Mouse (Mus musculus): ENCODE data around the gene Prpf6.

The Prpf6 gene

DNA sequence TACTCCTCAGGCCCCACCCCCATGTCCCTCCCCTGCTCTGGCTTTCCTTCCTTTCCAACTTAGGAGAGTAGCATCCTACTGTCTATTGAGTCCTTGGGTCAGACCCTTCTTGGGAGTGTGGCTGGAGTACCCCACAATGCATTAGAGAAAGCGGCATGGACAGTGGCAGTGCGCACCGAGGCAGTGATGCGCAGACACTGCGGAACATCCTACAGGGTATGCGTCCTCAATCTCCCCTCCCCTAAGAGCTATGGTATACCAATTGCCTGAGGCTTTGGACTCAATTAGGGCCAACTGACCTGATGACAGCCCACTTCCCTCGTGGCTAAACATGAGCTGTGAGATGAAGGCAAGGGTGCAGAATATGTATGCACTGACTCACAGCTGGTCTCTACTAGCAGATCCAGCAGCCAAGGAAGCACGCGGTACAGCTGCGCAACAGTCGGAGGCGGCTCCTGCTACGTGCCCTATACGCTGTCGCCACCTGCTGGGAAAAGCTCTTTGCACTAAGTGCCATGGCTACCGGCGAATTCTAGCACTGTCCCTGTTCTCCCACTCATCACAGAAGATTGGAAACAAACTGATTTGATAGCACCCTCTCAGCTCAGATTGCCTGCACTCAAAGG is 67.4 kb downstream of the Prpf6 start:
- peak; percentile 73 to 84 for DNase-seq

DNA sequence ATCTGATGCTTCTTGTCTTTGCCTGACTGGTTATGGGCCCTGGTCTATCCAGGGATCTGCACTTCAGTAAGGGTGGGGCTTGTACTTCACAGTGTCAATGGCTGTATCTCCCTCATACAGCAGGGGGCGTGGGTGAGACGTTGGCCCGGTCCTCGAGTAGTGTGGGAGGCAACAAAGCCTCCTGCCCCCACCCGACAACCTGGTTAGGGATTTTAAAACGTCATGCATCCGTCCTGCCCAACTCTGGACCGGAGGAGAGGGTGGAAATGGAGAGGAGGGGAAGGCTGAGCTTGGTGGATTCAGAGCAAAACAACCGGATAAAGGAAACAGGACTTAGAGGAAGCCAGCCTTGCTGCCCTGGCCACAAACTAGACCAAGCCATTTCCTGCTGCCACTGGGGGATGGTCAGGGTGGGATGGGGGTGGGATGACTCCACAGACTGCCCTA is 68.0 kb downstream of the Prpf6 start:
- peak; percentile 93 for DNase-seq

DNA sequence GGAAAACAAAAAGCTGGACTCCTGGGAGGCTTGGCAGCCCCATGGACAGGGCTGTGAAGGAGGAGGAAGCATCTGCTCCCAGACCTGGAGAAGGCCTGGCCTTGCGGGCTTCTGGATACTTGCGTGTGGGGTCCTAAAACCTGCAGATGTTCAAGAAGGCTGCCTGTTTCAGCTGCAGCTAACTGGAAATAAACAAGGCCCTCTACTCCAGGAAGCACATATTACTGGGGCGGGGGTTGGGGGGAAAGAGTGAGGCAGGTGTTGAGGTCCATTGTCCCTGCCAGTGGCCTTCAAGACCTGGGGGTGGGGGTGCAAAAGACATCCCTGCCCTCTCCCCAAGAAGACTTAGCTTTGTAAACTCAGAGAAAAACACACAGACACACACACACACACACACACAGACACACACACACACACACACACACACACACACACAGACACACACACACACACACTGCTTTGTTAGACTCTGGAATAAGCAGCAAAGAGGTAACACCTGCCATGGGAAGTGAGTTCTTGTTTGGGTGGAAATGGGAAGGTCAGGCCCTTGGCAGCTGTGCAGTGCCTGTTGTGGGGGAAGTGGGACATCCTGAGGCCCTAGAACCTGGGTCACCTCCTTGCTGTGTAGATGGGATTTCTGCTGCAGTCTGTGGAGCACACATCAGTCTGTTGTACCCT is 71.1 kb downstream of the Prpf6 start:
- peak; percentile 63 to 66 for DNase-seq

DNA sequence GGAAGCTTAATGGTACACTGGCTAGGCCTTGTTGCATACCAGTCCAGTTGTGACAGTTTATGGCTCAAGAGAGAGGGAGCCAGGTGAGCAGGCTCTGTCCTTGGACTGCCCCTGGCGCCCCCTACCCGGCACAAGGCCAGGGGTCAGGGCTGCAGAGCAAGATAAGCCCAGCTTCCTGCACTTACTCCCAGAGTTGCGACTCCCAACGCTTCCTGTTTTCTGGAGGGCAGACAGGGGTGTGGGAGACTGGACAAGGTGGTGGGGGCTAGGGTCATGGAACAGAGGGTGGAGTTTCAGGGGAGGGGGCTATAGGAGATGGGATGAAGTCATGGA is 71.6 kb downstream of the Prpf6 start:
- DNase-seq = peak; percentile 79 to 85

DNA sequence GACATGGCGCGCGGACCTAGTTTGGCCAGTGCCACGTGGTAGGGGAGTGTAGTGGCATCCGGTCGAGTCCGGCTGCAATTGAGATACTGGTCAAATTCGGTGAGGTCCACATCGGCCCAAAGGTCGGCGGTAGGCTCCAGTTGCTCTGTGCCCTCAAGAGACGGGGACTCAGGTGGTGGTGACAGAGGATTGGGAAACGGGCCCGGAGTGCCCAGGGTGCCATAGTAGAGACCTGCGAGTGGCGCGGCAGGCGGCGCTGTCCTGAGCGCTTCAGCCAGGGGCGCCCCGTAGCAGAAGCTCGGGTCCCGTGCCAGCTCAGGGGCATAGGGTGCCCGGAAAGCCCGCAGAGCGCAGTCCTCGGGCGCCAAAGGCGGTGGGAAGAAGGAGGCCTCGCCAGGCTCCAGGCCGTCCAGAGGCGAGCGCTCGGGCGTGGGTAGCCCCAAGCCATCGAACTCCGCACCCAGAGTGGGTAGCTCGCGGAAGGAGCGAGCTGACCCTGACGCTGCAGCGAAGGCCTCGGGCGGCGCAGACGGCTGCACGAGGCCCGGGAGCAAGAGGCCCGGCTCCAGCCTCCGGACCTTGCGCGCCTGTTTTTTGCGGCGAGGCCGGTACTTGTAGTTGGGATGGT is 78.7 kb downstream of the Prpf6 start:
- DNase-seq = peak; percentile 22 to 51

DNA sequence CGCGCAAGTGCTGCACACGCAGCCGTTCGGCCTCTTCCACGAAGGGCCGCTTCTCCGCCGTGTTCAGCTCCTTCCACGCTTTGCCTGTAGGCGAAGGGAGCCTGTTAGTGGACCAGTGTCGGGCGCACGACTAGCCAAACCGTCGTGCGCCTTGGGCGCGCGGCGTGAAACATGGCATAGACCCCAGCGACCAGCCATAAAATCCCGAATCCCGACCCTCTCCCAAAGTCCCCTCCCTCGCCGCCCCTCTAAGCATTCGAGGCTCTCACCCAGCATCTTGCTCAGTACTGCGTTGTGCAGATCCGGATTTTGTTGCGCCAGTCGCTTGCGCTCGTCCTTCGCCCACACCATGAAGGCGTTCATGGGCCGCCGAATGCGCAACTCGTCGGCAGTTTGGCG is 79.2 kb downstream of the Prpf6 start:
- DNase-seq = no peak

DNA sequence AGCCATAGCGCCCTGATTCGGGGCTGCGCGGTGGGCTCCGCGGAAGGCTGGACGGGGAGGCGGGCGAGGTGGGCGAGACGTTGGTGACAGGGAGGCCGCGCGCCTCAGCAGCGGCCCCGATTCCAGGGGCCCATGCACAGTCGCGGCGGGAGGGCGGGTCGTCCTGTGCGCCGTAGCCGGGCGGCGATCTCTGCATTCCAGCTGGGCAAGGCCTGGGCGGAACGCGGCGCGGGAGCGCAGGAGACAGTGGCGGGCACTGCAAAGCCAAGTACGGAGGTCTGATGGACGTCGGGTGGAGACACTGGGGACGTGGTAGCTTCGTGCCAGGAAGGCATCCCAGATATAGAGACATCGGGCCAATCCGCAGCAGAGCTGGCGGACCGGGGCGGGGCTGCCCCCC is 79.7 kb downstream of the Prpf6 start, which contains the start of gene Sox18:
Sox18 (minus strand) TSS at position 315 of the 400 bp plus-strand sequence.
- DNase-seq = peak; percentile 75 to 83

DNA sequence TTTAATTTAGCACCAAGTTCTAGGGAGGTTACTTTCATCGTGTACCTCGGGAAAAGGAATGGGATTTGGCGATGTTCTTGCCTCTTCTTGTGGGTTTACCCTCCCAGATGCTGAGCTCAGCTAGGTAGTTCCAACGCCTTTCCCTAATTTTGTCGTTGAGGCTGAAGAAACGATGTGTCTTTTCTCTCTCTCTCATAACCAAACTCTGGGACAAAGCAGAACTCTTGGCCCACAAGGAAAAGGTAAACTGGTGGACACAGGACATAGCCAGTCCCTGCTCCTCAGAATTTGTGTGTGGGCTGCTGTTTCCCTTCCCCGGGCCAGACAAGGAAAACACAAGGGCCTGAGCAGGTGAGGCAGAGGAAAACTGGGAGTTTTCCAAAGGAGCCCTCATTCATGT is 80.3 kb downstream of the Prpf6 start:
- DNase-seq = no peak

DNA sequence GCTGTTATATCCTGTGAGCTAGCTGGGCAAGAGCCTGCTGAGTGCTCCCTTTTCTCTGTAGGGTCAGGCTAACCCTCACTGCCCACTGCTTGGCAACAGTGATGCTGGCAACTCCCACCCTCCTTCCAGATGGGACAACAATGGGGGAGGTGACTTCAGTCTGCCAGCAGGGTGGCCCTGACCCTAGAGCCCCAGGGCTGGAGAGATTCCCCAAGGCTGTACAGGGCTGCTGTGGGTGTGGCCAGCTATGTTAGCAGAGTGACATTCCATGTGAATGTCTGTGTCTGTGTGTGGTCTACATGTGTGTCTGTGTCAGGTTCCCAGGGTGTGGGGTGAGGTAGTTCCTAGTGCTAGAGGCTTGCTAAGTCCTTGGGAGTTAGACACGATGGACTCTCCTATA is 81.8 kb downstream of the Prpf6 start:
- peak; percentile 10 to 16 for DNase-seq

DNA sequence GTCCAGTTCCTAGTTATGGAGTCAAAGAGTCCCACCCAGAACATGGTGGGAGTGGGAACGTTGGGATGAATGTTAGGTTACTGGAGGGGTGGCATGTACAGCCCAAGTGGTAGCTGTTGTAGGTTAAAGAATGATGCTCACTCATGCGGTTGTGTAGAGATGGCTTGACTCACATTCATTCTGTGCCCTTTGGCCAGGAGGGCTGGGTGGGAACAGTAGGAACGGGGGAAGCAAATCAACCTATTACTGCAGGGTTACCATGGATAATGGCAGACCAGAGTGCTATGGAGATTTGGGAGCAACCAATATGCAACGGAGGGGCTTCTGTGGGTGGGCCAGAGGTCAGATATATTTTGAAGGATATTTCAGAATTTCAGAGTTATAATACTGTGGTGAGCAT is 83.3 kb downstream of the Prpf6 start:
- DNase-seq = no peak

DNA sequence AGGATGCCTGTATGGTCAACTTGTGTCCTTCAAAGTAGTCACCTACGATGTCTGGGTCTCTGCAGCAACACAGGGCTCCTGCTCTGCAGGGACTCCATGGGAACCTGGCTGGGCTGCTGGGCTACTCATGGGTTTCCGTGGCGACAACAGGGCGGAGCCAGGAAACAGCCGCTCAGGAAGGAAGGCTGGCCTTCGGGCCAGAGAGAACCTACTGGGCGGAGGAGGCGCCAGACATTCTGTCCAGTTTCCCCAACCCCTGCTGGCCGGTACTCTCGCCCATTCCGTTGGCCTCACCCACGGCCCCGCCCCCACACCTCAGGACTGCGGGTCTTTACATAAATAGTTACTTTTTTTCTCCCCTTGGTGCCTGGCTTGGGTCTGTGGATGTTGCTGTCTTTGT is 83.8 kb downstream of the Prpf6 start:
- DNase-seq = peak; percentile 88 to 90

DNA sequence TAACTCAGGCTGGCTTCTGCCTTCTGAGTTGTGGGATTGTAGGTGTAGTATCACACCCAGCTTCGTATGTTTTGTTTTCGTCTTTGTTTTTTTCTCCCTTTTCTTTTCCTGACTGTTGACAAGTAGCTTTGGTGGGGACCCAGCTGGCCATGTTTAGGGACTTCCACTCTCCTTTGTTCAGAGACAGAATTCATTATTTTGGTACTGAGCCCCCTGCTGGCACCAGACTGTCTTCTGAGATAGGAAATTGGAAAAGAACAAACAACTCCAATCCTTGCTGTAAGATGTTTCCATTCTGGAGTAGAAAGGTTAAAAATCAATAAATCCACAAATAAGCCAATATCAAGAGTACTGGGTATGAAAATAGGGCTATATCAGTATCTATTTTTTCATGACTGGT is 84.8 kb downstream of the Prpf6 start:
- peak; percentile 17 to 54 for DNase-seq

DNA sequence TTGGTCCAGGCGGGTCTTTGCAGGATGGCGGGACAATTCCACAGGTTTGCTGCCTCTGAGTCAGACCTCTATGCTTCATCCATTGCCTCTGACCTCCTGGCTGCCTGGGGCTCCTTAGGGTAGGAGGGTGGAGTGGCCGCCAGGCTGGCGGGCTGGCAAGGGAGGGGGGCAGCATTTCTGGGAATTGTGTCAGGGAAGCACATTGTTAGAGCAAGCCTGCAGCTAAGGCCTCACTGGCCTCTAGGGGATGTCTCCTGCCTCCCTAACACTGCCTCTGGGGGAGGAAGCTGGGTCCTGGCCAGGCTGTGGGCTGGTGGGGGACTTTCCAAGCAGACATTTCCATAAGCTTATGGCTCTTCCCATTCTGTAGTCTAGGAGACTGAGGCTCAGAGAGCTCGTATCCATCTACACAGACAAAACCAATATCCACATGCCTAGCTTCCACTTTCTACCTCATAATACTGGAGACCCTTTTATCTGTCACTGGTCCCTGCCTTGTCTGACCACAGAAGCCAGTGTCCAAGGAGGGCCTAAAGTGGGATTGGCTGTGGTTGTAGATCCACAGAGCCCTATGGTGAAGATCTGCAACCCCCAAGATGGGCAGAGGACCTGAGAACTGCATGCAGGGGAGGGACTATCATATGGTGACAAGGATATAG is 85.6 kb downstream of the Prpf6 start:
- peak; percentile 71 to 76 for DNase-seq

DNA sequence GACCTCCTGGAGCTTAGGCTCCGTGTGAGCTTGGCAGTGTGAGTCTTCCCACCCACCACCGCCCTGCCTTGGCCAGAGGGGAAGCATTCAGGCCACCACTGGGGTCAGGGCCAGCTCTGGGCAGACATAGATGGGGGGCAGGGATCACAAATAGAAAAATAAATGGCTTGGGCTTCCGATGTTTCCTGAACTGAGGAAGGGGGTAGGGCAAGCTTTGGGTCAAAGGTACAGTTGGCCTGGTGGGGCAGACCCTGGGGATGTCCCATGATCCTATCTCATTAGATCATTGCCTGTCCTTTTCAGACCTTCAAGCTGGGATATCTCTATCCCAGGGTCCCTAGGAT is 86.1 kb downstream of the Prpf6 start:
- peak; percentile 64 to 67 for DNase-seq

DNA sequence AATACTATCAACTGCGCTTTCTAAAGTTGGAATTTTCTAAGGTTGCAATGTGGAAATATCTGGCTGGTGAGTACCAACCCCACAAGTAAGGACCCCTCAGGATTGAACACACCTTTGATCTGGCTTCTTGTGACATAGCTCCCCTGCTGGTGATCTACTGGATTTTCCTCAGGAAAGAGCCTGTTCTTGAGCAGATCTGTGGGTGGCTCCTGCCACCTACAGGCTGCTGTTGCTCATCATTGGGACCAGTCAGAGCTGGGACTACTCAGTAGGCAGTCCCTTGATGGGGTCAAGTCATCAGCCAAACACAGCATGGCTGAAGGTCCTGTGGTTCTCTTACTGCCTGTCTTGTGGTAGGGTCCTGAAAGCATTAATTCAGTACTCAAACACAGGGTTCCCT is 87.1 kb downstream of the Prpf6 start:
- peak; percentile 88 to 90 for DNase-seq

DNA sequence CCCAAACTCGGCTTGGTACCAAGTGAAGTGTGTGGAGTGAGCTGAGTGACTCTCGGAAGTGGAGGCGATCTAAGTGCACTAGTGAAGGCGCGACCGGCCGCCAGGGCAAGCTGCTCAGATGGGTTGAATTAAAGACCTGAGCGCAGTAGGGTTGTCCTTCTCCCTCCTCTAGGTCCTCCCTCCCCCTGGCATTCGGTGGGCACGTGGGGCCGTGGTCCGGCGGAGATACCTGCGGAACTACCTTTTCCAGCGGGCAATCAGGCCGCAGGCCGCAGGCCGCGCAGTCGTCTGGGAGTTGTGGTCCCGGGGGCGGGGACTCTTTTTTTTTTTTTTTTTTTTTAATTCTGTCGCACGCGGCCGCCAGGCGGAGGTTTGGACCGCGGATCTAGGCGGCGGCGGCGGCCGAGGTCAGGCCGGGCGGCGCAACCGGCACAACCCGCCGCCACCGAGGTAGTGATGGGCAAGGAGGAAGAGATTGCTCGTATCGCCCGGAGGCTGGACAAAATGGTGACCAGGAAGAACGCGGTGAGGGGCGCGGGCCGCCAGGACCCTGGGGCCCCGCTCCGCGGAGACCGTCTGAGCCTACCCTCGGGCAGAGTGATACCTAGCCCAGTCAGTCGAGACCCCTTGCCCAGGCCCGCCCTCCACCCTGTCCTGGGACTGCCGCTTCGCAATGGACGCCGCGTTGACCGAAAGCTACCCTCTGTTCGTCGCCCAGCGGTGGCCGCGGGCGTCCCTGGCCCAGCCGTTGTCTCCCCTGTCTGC is 88.5 kb downstream of the Prpf6 start, which contains the start of gene Tcea2:
Tcea2 (plus strand) TSS at position 360 of the 765 bp plus-strand sequence.
- DNase-seq = peak; percentile 80 to 83

DNA sequence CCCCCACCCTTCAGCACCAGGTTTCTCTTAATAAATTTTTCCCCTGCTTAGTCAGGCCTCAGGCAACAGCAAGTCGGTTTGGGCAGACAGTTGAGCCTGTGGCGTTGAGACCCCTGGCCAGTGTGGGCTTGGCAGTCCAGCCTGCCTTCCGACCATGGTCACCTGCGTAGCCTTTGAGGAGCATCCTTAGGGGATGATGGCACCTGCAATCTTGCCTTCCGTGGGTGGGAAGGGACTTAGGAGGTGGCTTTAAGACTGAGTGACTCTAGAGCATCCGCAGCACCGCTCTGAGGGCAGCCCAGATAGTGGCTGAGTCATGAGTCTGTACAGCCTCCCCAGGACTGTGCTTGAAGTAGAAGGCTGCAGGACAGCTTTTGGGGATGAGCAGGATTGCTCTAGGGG is 89.0 kb downstream of the Prpf6 start:
- DNase-seq = no peak

DNA sequence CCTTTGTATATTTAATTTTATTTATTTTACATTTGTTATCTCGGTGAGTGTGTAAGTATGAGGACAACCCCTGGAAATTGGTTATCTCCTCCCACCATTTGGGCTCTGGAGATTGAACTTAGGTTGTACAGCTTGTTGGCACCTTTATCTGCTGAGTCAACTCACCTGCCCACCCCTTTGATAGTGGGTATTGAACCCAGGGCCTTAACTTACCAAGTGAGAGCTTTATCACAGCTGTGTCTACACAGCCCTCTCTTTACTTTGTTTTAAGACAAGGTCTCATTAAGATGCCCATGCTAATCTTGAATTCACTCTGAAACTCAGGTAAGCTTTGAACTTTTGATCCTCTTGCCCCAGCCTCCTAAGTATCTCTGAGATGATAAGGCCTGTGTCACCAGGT is 90.3 kb downstream of the Prpf6 start:
- no peak for DNase-seq

DNA sequence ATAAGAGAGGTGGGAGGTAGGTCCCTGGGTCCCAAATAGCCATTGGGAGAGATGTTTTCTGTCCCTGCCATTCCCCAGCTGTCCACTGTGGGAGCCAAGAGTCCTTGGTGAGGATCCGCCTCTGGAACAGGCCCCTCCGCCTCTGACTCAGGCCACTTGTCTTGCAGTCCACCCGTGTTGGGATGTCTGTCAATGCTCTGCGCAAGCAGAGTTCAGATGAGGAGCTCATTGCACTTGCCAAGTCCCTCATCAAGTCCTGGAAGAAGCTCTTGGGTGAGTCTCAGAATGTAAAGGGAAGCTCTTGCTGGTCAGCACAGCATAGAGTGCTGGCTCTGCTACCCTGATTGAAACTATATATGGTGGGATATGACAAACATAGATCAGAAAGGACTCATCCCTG is 91.7 kb downstream of the Prpf6 start:
- no peak for DNase-seq

DNA sequence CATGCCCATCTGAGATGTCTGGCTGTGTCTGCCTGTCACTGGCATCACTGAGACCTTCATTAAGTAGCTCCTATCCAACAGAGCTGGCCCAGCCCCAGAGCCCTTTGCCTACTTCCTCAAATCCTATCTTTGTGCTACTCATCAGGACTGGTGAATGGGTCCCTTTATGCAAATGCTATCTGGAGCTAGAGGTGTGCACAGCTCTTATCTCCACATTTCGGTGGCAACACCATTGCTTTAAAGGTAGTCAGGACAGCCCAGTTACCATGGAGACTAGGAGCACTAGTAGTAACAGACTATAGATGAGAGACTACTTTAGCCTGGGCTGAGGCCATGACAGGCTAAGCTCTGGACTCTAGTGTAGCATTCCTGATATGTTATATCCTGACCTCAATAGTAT is 93.0 kb downstream of the Prpf6 start:
- DNase-seq = no peak

DNA sequence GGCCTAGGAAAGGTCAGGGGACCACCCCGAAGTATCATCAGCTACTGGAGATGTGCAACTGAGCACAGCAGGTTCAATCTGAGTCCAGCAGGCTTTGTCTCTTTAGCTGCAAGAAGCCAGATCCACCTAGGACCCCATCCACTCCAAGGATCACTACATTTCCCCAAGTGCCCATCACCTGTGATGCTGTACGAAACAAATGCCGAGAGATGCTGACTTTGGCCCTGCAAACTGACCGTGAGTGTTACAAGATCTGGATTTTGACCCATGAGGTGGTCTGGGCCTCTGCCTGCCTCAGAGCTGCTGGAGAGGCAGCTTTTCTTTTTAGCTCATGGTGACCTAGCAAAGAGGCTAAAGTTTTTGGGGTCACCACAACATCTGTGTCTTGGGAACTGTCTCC is 94.0 kb downstream of the Prpf6 start:
- DNase-seq = no peak

DNA sequence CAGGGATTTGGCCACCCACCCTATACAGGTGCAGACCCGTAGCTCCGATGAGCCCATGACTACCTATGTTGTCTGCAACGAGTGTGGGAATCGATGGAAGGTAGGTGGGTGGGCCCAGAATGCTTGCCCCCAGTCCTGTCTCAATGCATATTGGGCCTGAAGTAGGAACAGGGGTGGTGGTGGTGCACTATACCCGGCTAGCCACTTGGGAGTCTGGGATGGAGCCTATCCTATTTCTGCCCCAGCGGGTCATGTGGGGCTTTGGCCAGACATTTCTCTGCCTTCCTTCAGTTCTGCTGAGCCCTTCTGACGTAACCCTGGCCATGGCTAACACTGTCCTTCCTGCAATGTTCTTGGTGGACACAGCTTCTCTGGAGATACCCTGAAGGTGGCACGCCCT is 95.9 kb downstream of the Prpf6 start:
- no peak for DNase-seq

Data from kidney, postnatal 36 days (tissue).